Mouse (Mus musculus): ENCODE measurements around the gene Adad1. TPM values are rescaled to one million over a fixed set of nuclear protein-coding genes. Genes with fewer than 3 reads are reported as not detected.

Adad1 gene
- total RNA-seq (2021), result not detected
- long read RNA-seq, experiment 1, result 0 reads
- long read RNA-seq, experiment 2, result 0 reads

DNA sequence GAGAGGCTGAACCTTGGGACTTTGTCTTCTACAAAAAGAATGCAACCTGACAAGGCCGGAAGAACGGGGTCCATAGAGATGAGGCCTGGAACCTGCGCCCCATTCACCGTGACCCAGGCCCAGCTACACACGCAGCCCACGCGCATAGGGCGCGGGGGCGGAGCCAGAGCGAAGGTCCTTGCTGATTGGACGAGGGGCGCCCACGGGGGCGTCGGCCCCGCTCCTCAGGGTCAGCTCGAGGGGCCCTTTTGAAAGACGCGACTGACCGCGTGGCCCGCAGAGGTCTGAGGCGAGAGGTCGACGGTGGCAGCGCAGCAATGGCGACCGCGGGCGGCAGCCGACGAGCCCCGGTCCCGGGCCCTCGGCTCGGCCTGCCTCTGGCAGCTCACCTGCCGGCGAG is at the start of gene Adad1:
Gene Adad1 (plus strand): TSS at position 122 of the 400 bp plus-strand sequence.
- no peak for DNase-seq

DNA sequence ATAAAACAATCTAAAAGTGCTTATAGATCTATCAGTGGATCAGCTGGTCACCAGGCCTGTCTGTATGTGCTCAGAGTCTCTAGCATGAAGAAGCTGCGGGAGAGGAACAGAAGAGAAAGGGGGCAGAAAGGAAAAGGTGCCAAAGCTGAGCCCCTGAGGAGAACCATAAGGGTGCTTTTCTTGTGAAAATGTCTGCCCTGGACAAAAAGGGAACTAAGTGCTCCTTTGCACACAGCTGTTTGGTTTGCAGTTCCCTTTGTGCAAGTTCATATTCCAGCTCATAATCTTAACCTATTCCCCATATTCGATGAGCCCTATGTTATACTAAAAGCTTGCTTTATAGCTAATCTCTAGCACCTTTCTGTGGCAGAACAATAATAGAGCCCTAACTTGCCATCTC is 25.3 kb upstream of the Adad1 start:
- DNase-seq, result no peak

DNA sequence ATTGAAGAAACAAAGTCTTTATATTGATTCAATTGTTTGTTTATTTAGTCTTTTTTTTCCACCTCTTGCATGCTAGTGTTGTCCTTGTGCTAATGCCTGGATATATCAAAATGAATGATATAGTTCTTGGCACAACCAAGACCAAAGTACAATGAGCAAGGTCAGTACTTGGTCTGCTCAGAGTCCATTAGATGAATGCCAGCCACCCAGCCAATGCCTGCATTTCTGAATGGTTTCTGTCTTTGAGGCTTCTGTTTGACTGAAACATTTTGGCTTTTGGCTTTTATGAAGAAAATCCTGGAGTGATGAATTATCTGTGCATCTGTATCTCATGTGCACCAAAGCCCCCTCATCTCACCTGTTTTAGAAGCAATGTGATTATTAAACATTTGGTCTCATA is 23.5 kb upstream of the Adad1 start:
- DNase-seq, result no peak

DNA sequence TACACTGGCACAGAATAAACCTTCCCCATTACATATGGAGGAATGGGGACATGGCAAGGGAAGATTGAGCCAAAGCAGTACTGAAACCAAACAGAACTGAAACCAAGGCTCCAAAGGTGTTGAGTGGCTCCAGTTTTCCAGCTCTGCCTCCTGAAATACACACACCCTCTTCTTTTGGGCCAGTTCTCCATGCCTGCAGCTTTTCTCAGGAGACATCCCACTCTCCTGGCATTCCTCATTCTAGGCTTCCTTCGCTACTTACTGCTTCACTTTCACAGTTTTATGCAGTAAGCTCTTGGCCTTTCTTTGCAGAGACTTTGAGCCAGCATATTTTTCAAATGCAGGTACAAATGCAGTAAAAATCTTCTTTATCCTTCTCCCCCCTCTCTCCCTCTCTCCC is 11.8 kb upstream of the Adad1 start:
- DNase-seq, result no peak

DNA sequence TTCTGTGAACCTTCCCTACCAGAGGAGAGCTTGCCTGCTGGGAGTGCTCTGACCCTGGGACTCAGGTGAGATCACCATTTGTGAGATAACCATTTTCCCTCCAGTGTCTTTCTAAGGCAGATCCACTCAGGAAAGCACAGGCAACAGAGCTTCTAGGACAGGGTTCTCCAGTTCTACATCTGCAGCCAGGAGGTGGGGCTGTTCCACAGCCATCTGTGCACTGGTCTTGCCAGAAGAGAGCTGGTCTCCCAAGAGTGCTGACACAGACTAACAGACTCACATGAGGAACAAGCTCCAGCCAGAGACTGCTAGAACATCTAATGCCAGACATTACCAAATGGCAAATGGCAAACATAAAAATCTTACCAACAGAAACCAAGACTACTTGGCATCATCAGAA is 9.9 kb downstream of the Adad1 start:
- peak; percentile 70 to 74 for DNase-seq

DNA sequence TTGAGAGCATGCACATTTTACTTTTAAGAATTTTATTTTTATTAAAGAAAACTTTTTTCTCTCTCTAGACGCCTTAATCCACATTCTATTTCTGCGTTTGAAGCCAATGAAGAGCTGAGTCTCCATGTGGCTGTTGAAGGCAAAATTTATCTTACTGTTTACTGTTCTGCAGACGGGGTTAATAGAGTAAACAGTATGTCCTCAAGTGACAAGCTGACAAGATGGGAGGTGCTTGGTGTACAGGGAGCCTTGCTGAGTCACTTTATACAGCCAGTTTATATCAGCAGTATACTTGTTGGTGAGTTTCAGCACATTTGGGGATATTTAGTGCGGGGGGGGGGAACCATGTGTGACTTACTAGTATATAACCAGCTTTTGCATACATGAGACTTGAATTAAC is 21.5 kb downstream of the Adad1 start:
- DNase-seq, result no peak

DNA sequence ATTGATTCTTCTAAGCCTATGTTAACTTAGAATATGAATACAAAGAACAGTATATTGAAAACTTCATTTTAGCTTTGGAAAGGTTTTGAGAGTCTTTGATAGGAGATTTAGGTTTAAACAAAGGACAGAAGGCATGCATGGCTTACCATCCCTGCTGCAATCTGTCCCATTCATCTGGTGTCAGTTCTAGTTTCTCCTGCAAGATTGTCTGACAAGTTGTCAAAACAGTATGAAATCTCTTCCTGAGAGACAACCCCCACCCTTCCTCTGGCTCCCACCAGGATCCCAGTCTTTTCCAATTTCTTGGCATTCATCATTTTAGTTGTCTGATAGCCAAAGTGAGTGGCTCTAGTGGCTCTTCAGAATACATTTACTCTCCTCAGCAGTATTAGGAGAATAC is 27.4 kb downstream of the Adad1 start:
- DNase-seq, result no peak

DNA sequence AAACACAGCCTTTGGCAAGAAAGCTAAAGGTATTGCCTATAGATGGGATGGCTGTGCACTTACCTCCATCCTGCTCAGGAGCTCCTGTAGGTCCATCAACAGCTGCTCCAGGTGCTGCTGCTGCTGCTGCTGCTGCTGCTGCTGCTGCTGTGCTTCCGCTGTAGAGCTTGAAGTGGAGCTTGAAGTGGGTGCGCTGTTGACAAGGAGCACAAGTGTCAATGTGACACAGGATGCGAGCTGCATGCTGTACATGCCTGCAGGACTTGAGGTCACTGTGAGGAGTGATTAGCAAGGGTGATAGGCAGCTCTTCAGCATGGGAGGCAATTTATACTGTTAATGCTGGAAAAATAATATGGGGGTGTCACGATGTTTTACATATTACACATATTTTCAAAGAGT is 62.3 kb downstream of the Adad1 start, which contains the start of gene Il2:
Gene Il2 (minus strand): TSS at position 305 of the 400 bp plus-strand sequence.
- no peak for DNase-seq

DNA sequence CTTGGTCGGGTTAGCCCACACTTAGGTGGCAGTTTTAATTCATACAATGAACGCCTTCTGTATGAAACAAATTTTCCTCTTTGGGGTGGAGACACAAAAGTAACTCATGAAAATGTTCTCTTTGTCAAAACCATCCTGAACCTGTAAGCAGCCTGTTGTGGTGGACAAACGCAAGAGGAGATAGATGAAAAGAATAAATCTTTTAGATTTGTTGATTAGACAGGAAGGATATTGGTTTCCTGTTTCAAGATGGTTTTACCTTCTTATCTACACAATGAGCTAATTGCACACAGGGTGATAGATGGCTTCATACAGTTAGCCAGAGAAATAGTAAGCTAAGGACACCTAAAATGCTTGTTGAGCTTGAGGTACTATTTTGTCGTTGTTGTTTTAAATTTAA is 62.8 kb downstream of the Adad1 start:
- DNase-seq, result no peak

DNA sequence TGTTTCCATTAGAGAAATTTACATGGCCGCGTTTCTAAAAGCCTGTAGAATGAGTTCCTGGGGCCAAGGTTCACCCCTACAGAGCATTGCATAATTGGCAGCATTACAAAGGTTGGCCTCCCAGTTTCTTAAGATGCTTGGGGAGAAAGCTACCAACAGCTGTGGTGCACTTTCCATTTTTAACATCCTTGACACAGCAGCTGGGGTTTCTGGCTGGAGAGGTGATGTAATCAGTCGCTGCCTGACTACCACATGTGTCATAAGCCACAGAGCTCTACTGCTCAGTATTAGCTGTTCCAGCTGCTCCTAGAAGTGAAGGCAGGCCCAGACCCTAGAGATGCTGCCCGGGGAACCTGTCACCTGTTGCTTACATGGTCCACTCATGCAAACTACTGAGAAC is 64.9 kb downstream of the Adad1 start:
- DNase-seq, result peak; percentile 57 to 83

DNA sequence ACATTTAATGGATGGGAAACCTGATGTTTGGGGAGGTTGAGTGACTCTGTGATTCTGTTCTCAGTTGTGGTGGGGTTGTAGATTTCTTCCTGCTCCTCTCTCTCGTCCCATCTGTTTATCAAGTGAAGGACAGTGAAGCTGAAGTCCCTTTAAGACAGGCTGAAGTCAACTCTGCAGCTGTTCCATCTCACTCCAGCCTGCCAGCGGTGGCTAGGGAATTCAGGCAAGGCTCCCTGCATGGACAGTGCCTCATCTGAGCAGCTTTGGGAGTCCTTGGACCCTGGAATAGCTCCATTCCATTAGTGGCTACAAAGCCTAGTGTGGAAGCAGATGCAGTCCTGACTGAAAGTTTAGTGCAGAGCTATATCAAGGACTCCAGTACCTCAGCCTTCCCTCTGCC is 65.7 kb downstream of the Adad1 start:
- peak; percentile 52 to 67 for DNase-seq

DNA sequence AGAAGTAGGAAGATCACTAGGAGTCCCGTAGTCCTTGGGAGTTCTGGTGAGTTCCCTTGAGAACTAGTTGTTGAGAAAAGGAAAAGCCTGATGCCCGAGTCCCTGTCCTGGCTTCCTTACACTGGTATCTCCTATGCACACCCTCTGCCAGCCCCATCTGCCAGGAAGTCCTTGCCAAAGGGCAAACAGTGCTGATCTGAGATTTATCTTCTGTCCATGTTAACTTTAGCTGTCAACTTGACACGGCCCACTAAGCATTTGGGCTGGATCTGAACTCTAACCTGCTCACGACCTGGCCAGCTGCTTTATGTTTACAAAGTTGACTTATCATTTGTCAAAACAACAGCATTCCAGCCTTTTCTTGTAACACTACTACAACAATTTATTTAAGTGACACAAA is 73.9 kb downstream of the Adad1 start:
- no peak for DNase-seq

DNA sequence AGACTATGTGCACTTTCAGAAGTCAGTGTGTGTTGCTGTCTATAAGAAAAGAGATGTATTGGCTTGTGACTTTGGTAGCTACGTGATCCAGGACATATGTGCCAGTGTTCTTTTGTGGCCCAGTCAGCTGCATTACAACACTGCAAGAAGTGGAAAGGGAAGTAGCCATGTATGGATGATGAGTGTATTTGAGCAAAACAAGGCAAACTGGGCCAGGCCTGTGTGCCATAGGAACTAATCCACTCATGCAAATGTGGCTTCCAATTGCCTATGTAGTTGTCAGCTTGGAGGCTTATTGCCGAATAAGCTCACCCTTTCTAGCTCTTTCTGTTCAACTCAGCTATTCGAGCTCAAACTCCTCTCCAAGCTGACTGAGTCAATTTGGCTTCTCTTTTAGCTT is 75.9 kb downstream of the Adad1 start:
- peak in 1 of 2 experiments; percentile 23 for DNase-seq

DNA sequence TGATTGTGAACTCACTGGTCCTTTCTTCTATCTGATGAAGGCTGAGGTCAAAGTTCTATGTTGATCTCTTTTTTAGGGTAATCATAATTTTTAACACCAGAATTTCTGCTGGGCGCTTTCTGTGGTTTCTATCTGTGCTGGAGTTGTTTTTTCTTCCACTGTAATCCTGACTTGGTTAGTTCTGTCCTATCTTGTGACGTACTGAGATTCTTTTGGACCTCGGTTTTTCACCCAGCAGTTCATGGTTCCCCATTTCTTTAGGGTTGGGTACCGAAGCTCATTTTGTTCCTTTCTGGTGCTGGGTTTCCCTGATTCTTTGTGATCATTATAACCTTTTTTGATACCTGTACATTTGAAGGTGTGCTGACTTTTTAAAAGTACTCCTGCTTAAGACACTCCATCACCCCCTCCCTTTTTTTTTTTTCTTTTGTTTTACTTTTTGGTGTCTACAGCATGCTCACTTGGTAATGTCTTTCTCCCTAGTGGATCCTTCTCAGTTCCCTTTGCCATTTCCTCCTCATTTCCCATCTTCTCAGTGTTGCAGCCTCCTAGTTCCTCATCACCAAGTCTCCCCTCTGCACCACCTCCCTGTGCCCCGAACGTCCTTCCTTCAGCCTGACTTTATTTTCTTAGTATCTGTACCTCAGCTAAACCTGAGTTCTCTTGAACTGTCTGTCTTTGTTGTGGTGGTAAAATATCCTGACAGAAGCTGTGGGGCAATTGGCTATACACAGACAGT is 77.0 kb downstream of the Adad1 start:
- DNase-seq, result peak in 1 of 2 experiments; percentile 29

DNA sequence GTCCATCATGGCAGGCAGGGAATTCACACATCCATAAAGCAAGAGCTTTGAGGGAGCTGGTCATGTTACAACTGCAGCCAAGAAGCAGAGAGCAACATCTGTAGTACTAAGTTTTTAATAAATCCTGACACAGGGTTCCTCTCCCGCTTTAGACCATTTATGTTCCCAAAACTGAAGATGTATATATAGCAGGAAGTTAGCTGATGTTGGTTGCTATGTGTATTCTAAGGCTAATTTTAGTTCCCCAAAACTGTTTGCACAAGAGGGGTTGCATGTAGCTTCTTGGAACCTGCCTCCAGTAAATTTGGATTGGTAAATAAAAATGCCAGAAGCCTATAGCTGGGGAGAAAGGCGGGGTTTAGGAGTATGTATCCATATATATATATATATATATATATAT is 78.5 kb downstream of the Adad1 start:
- no peak for DNase-seq

DNA sequence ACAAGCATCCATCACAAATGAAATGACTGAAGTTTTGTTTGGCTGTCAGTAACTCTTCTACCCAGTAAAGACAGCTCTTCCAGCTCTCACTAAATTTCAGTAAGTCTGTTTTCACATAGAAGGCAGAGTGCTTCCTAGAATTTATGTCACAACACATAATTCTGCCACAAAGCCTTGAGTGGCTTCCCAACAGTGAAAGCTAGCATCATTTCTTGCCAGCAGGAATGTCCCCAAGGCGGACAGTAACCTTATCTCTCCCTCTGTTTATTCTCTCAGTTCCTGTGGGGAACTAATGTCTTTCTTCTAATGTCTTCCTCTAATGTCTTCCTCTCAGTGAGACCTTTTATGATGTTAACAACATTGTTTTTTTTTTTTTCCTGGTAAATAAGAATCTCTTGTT is 81.7 kb downstream of the Adad1 start:
- no peak for DNase-seq

DNA sequence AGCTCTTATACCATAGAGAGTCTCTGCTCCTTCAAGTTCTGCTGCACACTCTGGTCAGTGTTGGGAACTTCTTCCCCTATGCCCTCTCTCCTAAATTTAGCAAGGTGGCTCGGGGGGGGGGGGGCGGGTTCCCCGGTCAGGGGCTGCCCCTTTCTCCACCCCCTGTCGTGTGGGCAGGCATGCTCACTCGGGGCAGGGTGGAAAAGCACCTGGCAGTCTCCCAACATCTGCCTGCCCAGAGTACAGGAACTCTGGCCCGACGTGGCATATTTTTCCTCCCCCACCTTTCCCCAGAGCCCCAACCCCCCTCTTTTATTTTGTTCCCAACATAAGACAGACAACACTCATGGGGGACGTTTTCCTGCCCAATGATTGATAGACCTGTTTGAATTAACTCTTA is 83.1 kb downstream of the Adad1 start:
- peak; percentile 31 to 37 for DNase-seq

DNA sequence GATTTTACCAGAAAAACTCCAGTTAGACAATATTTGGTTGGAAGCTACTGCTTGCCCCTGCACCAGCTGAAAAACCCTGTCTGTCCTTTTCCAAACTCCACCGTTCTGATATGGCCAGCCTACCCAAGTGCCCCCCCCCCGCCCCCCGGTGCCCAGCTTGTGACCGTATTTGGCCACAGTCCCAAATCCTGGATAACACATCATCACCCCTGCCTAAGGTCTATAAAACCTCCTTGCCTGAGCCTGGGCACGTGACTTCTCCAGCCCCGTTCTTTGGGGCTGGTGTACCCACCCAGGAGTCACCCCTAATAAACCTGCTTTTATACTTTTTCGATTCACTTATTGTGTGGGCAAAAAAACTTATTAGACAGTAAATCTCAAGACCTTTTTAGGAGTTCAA is 83.5 kb downstream of the Adad1 start:
- no peak for DNase-seq

DNA sequence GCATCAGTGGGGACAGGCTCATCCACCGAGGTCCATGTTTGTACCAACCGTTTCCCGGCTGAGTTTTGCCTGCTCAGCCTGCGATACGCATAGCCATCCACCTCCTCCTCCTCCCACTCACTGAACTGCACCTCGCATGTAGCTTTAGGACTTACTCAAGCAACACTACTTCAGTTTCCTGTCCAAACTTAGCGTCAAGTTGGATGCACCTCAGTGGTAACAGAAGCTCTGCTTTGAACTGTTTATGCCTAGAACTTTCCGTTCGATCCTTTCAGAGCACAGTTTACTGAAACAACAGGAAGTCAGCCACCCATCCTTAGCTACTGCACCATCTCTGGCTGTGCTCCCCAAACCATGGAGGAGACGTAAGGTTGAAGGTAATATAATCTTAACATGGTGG is 88.9 kb downstream of the Adad1 start:
- DNase-seq, result no peak

DNA sequence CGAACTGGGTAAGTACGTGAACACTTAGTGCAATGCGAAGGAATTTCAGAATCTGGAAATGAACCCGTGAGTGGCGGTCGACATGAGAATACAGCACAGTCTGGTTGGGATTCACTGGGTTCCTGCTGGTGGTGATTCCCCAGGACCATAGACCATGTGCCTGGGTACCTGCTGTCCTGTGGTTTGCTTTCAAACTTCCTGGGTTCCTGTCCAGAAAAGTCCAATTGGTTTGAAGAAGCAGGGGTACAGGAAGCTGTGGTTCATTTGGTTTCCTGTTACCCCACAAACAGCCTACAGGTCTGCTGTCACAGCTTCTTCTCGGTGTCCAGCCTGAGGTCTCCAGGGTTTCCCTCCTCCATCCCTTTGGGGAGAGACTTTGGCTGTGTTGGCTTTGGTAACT is 89.7 kb downstream of the Adad1 start:
- no peak for DNase-seq

DNA sequence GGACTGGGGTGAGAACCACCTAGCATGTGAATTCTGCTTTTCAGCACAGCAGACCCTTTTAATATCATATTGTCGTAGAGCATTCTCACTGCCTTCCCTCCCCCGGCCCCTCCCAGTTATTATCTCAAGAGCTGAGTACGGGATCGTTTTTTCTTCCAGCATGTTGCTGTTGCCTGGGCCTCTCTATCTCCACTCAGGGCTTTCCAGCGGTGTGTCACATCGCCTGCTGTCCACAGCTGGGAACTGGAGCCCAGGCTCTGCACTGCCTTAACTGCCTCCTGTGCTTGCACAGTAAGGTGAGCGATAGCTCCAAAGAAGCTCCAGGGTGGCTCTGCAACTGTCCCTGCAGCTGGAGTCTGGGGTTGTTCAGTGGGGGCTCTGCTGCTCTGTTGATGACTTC is 91.1 kb downstream of the Adad1 start:
- DNase-seq, result no peak

DNA sequence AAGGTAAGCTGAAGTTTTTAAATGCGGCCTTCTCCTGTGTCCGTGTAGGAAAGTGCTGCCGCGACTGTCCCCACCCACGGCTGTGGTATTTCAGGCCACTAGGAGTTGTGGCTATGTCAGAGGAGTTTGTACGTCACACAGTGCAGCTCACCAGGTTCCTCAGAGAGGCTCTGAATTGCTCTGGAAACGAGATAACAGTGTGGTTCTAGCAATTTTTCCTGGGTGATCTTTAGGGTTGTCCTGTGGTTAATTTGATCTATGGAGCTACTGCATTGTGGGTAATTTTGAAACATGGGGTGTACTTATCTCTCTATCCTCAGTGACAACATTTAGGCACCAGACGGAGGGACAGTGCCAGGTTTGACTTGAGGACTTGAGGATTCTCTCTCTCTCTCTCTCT is 93.8 kb downstream of the Adad1 start:
- DNase-seq, result no peak

DNA sequence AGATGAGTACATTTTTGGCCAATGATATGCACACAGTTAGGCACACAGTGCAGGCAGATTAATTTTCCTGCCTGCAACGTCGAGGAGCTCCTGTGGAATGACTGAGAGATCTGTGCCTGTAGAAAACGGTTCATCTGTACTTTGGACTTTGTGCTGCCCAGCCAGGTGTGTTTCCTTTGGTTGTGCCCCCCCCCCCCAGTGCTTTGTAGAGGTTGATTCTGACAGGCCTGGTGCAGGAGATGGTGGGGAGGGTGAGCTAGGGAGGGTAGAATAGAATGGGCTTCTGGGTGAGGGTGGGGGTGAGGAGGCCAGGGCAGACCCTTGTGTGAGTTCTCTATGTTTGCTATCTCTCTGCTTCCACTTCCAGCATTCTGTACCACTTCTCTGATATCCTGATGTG is 94.9 kb downstream of the Adad1 start:
- DNase-seq, result no peak

DNA sequence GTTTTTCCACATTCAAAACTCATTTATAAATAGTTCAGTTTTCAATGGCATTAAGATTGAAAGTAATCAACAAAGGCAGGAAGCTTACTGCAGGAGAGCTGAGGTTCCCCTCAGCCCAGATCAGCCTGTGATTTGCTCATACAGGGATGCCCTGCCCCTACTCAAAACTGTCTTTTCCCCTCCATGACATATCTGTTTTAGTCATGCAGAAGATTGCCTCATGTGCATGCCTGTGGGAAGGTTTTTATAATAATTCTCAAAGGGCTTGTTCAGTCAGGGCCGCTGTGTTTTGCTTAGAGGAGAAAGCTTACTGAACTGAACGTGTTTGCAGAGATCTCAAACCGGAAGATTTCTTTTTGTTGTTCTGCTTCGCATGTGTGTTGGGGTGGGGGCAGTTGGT is 97.8 kb downstream of the Adad1 start:
- no peak for DNase-seq

DNA sequence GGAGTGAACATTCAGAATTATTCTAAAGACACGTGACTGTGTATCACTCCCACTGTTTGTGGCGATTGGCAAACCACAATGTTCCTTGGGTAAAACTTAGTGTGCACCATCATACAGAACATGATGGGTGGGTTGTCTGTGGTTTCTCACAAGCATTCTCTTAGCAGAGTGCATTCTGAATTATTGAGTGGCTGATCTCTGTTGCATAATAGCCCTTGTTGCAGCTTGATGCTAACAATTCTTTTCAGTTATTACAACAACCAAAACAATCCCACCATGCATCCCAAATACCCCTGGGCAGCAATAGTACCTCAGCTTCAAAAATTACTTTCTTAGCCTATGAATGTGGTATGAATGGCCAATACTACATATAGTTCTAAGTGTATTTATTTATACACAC is 106.0 kb downstream of the Adad1 start:
- DNase-seq, result no peak
